Mouse (Mus musculus): ENCODE measurements around the gene Lnx2. TPM values are rescaled to one million over a fixed set of nuclear protein-coding genes. Genes with fewer than 3 reads are reported as not detected.

The Lnx2 gene
- polyA plus RNA-seq, 1 experiment from 2014 or later: 12.8 TPM

GRCm38 (mm10) chr5:147045929-147046328 lies 30.5 kb downstream of the Lnx2 start:
- Histone ChIP-seq H3K4me2 (ENCODE audit: low read length) (no peak overlapping the region), H3K9ac (replicated peaks; ENCODE audit: low read depth, low read length) (no peak overlapping the region), H3K4me1 (replicated peaks; ENCODE audit: control insufficient read depth, insufficient read depth, low read length) (peaks cover 24% of the 10 kb centered on the region), H3K9me3 (ENCODE audit: control insufficient read depth, low read length) (no peaks in the 10 kb centered on the region), H3K27me3 (replicated peaks; ENCODE audit: control insufficient read depth, insufficient read depth, low read length) (no peaks in the 10 kb centered on the region), H3K36me3 (ENCODE audit: control insufficient read depth, insufficient read depth) (no peaks in the 10 kb centered on the region), H3K27ac (ENCODE audit: low read length) (no peak overlapping the region), H3K4me3 (replicated peaks; ENCODE audit: low read length) (no peak overlapping the region)
- WGBS: 52% methylated on average over 11 of the region's 11 CpGs
- no peak for ATAC-seq

- H3K9me3 ChIP-seq (ENCODE audit: control insufficient read depth, low read length): no peaks in the 10 kb centered on the region
- no peaks in the 10 kb centered on the region for H3K36me3 ChIP-seq (ENCODE audit: control insufficient read depth, insufficient read depth)
- no peak overlapping the region for H3K4me2 ChIP-seq (ENCODE audit: low read length)
- H3K4me1 ChIP-seq (replicated peaks; ENCODE audit: control insufficient read depth, insufficient read depth, low read length): peaks cover 24% of the 10 kb centered on the region
- no peak for ATAC-seq
- H3K27ac ChIP-seq (ENCODE audit: low read length): no peak overlapping the region
- no peaks in the 10 kb centered on the region for H3K27me3 ChIP-seq (replicated peaks; ENCODE audit: control insufficient read depth, insufficient read depth, low read length)
- WGBS: 54% methylated on average over 10 of the region's 11 CpGs
- no peak overlapping the region for H3K4me3 ChIP-seq (replicated peaks; ENCODE audit: low read length)
- H3K9ac ChIP-seq (replicated peaks; ENCODE audit: low read depth, low read length): no peak overlapping the region
These were observed 31.1 kb downstream of the Lnx2 start for GRCm38 (mm10) chr5:147045311-147045710.

- Histone ChIP-seq H3K4me2 (ENCODE audit: low read length) (no peak overlapping the region), H3K9me3 (ENCODE audit: control insufficient read depth, low read length) (no peaks in the 10 kb centered on the region), H3K9ac (replicated peaks; ENCODE audit: low read depth, low read length) (no peak overlapping the region), H3K27me3 (replicated peaks; ENCODE audit: control insufficient read depth, insufficient read depth, low read length) (no peaks in the 10 kb centered on the region), H3K4me3 (replicated peaks; ENCODE audit: low read length) (no peak overlapping the region), H3K36me3 (ENCODE audit: control insufficient read depth, insufficient read depth) (no peaks in the 10 kb centered on the region), H3K4me1 (replicated peaks; ENCODE audit: control insufficient read depth, insufficient read depth, low read length) (peaks cover 24% of the 10 kb centered on the region), H3K27ac (ENCODE audit: low read length) (no peak overlapping the region)
- 72% methylated on average over 15 of the region's 15 CpGs for WGBS
- ATAC-seq: no peak
These were observed 33.0 kb downstream of the Lnx2 start for GRCm38 (mm10) chr5:147043240-147043844.

- Histone ChIP-seq H3K4me3 (replicated peaks; ENCODE audit: low read length) (no peak overlapping the region), H3K4me2 (ENCODE audit: low read length) (no peak overlapping the region), H3K36me3 (ENCODE audit: control insufficient read depth, insufficient read depth) (no peaks in the 10 kb centered on the region), H3K9ac (replicated peaks; ENCODE audit: low read depth, low read length) (no peak overlapping the region), H3K9me3 (ENCODE audit: control insufficient read depth, low read length) (no peaks in the 10 kb centered on the region), H3K27me3 (replicated peaks; ENCODE audit: control insufficient read depth, insufficient read depth, low read length) (no peaks in the 10 kb centered on the region), H3K27ac (ENCODE audit: low read length) (no peak overlapping the region), H3K4me1 (replicated peaks; ENCODE audit: control insufficient read depth, insufficient read depth, low read length) (peaks cover 24% of the 10 kb centered on the region)
- WGBS: 69% methylated on average over 40 of the region's 40 CpGs
- ATAC-seq: no peak
These were observed 34.1 kb downstream of the Lnx2 start for GRCm38 (mm10) chr5:147041965-147042937.

- Histone ChIP-seq H3K4me1 (replicated peaks; ENCODE audit: control insufficient read depth, insufficient read depth, low read length) (peaks cover 10% of the 10 kb centered on the region), H3K4me2 (ENCODE audit: low read length) (no peak overlapping the region), H3K27ac (ENCODE audit: low read length) (no peak overlapping the region), H3K36me3 (ENCODE audit: control insufficient read depth, insufficient read depth) (no peaks in the 10 kb centered on the region), H3K9ac (replicated peaks; ENCODE audit: low read depth, low read length) (no peak overlapping the region), H3K4me3 (replicated peaks; ENCODE audit: low read length) (no peak overlapping the region), H3K9me3 (ENCODE audit: control insufficient read depth, low read length) (no peaks in the 10 kb centered on the region), H3K27me3 (replicated peaks; ENCODE audit: control insufficient read depth, insufficient read depth, low read length) (no peaks in the 10 kb centered on the region)
- no peak for ATAC-seq
- WGBS: 69% methylated on average over 5 of the region's 5 CpGs
These were observed 37.0 kb downstream of the Lnx2 start for GRCm38 (mm10) chr5:147039394-147039793.

GRCm38 (mm10) chr5:147037601-147038000 lies 38.8 kb downstream of the Lnx2 start:
- Histone ChIP-seq H3K27me3 (replicated peaks; ENCODE audit: control insufficient read depth, insufficient read depth, low read length) (no peaks in the 10 kb centered on the region), H3K9me3 (ENCODE audit: control insufficient read depth, low read length) (no peaks in the 10 kb centered on the region), H3K36me3 (ENCODE audit: control insufficient read depth, insufficient read depth) (no peaks in the 10 kb centered on the region), H3K27ac (ENCODE audit: low read length) (no peak overlapping the region), H3K9ac (replicated peaks; ENCODE audit: low read depth, low read length) (no peak overlapping the region), H3K4me3 (replicated peaks; ENCODE audit: low read length) (no peak overlapping the region), H3K4me2 (ENCODE audit: low read length) (no peak overlapping the region), H3K4me1 (replicated peaks; ENCODE audit: control insufficient read depth, insufficient read depth, low read length) (peaks cover 2% of the 10 kb centered on the region; the same call in 1 of the 2 replicates)
- no peak for ATAC-seq
- WGBS: 87% methylated on average over 3 of the region's 3 CpGs

GRCm38 (mm10) chr5:147036661-147037060 lies 39.7 kb downstream of the Lnx2 start:
- 85% methylated on average over 5 of the region's 5 CpGs for WGBS
- ATAC-seq: no peak

GRCm38 (mm10) chr5:147036028-147036427 lies 40.4 kb downstream of the Lnx2 start:
- WGBS: 85% methylated on average over 10 of the region's 10 CpGs
- H3K4me2 ChIP-seq (ENCODE audit: low read length): no peak overlapping the region
- H3K4me3 ChIP-seq (replicated peaks; ENCODE audit: low read length): no peak overlapping the region
- H3K27me3 ChIP-seq (replicated peaks; ENCODE audit: control insufficient read depth, insufficient read depth, low read length): no peaks in the 10 kb centered on the region
- H3K4me1 ChIP-seq (replicated peaks; ENCODE audit: control insufficient read depth, insufficient read depth, low read length): no peaks in the 10 kb centered on the region
- H3K27ac ChIP-seq (ENCODE audit: low read length): no peak overlapping the region
- no peak overlapping the region for H3K9ac ChIP-seq (replicated peaks; ENCODE audit: low read depth, low read length)
- H3K9me3 ChIP-seq (ENCODE audit: control insufficient read depth, low read length): no peaks in the 10 kb centered on the region
- no peaks in the 10 kb centered on the region for H3K36me3 ChIP-seq (ENCODE audit: control insufficient read depth, insufficient read depth)
- ATAC-seq: no peak

More at GRCm38 (mm10) chr5:147036661-147037060, 39.7 kb downstream of the Lnx2 start:
- Histone ChIP-seq H3K27ac (ENCODE audit: low read length) (no peak overlapping the region), H3K9me3 (ENCODE audit: control insufficient read depth, low read length) (no peaks in the 10 kb centered on the region), H3K4me1 (replicated peaks; ENCODE audit: control insufficient read depth, insufficient read depth, low read length) (no peaks in the 10 kb centered on the region), H3K4me2 (ENCODE audit: low read length) (no peak overlapping the region), H3K36me3 (ENCODE audit: control insufficient read depth, insufficient read depth) (no peaks in the 10 kb centered on the region), H3K27me3 (replicated peaks; ENCODE audit: control insufficient read depth, insufficient read depth, low read length) (no peaks in the 10 kb centered on the region), H3K9ac (replicated peaks; ENCODE audit: low read depth, low read length) (no peak overlapping the region), H3K4me3 (replicated peaks; ENCODE audit: low read length) (no peak overlapping the region)

- H3K36me3 ChIP-seq (ENCODE audit: control insufficient read depth, insufficient read depth): no peaks in the 10 kb centered on the region
- H3K9ac ChIP-seq (replicated peaks; ENCODE audit: low read depth, low read length): no peak overlapping the region
- no peak for ATAC-seq
- H3K4me3 ChIP-seq (replicated peaks; ENCODE audit: low read length): no peak overlapping the region
- H3K4me1 ChIP-seq (replicated peaks; ENCODE audit: control insufficient read depth, insufficient read depth, low read length): no peaks in the 10 kb centered on the region
- no peak overlapping the region for H3K27ac ChIP-seq (ENCODE audit: low read length)
- WGBS: 76% methylated on average over 6 of the region's 6 CpGs
- H3K9me3 ChIP-seq (ENCODE audit: control insufficient read depth, low read length): no peaks in the 10 kb centered on the region
- no peaks in the 10 kb centered on the region for H3K27me3 ChIP-seq (replicated peaks; ENCODE audit: control insufficient read depth, insufficient read depth, low read length)
- no peak overlapping the region for H3K4me2 ChIP-seq (ENCODE audit: low read length)
These were observed 41.1 kb downstream of the Lnx2 start for GRCm38 (mm10) chr5:147035301-147035700.
